Mouse (Mus musculus): ENCODE results near the gene Slc39a11. TPM values are rescaled to one million over a fixed set of nuclear protein-coding genes. Genes with fewer than 3 reads are reported as not detected.

Gene Slc39a11
- polyA plus RNA-seq, 1 experiment = 10.4 TPM

DNA sequence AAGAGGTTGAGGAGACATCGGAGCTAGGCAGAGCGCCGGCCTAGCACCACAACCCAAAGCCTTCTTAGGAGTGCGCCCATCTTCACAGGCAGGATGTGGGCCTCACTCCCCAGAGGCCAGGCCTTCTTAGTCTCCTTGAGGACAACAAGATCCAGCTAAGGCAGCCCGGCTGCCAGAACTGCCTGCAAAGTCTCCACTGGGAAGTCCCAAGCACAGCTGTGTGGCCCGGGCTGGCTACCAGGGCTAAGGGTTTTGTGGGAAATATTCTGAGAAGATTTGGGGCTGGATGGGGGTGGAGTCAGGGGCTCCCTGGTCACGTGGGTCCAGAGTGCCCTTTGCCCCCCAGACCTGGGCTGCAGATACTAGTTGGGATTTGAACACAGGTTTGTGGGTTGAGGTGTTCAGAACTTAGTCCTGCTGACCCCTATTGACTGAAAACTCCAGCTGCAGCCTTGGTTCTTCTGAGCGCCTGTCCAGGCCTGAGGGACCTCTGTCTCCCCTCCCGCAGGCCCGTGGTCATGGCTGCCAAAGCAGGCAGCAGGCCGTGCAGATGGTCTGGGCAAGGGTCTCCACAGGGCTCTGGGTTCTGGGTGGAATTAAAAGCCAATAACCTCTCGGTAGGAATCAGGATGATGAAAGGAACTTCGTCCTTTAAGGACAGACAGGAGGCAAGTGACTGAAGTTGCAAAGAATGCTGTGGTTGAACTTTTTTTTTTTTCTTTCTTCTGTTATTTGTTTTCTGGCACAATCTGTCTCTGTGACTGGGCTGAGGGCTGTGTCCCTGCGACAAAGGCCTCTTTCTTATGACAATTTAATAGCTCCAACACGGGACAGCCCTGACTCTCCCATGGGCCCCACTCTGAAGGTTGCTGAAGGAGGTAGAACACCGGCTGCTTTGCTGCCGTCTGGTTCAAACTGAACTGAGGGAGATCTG, 357.8 kb downstream of the Slc39a11 start:
- no peak for TF ChIP-seq GATA1 (IDR thresholded peaks at IDR 0.05; ENCODE audit: low read length)

- TF ChIP-seq GATA1 (IDR thresholded peaks at IDR 0.05; ENCODE audit: low read length) = no peak
These were observed 359.0 kb downstream of the Slc39a11 start for GRCm38 (mm10) chr11:113290911-113291310.

- no peak for TF ChIP-seq GATA1 (IDR thresholded peaks at IDR 0.05; ENCODE audit: low read length)
These were observed 364.7 kb downstream of the Slc39a11 start for GRCm38 (mm10) chr11:113284951-113285741.

- no peak for TF ChIP-seq GATA1 (IDR thresholded peaks at IDR 0.05; ENCODE audit: low read length)
These were observed 366.5 kb downstream of the Slc39a11 start for GRCm38 (mm10) chr11:113283376-113283811.

- no peak for TF ChIP-seq GATA1 (IDR thresholded peaks at IDR 0.05; ENCODE audit: low read length)
These were observed 371.6 kb downstream of the Slc39a11 start for GRCm38 (mm10) chr11:113278238-113278637.

DNA sequence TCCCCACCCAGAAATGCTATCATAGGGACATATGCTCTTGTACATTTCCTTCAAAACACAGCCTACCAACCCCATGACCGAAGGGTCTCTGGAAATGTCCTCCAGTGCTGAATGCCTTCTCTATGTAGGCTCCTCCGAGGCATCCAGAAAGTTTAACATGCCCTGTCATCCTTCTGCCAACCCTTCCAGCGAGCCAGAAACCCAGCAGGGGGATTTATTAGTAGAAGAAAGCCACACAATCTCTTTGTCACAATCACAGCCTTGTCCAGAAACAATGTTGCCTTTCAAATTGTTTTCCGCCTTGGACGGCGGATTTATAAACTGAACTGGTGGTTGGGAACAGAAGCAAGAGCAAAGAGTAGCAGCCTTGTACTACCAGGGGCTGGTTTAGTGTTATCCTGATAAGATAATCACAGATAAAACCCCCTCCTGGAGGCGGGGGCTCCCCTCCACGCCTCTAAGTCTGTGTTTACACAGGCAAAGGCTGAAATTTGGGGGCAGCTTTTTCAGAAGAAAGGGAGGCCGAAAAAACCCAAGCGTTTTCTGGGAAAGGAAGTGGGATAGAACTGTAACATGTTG, 372.8 kb downstream of the Slc39a11 start:
- TF ChIP-seq GATA1 (IDR thresholded peaks at IDR 0.05; ENCODE audit: low read length) = no peak

GRCm38 (mm10) chr11:113276518-113276917, 373.4 kb downstream of the Slc39a11 start:
- no peak for TF ChIP-seq GATA1 (IDR thresholded peaks at IDR 0.05; ENCODE audit: low read length)

GRCm38 (mm10) chr11:113274037-113274436, 375.8 kb downstream of the Slc39a11 start:
- TF ChIP-seq GATA1 (IDR thresholded peaks at IDR 0.05; ENCODE audit: low read length) = no peak

GRCm38 (mm10) chr11:113271857-113272256, 378.0 kb downstream of the Slc39a11 start:
- no peak for TF ChIP-seq GATA1 (IDR thresholded peaks at IDR 0.05; ENCODE audit: low read length)

- no peak for TF ChIP-seq GATA1 (IDR thresholded peaks at IDR 0.05; ENCODE audit: low read length)
These were observed 381.0 kb downstream of the Slc39a11 start for GRCm38 (mm10) chr11:113268831-113269319.

- TF ChIP-seq GATA1 (IDR thresholded peaks at IDR 0.05; ENCODE audit: low read length) = no peak
These were observed 382.2 kb downstream of the Slc39a11 start for GRCm38 (mm10) chr11:113267516-113268230.

DNA sequence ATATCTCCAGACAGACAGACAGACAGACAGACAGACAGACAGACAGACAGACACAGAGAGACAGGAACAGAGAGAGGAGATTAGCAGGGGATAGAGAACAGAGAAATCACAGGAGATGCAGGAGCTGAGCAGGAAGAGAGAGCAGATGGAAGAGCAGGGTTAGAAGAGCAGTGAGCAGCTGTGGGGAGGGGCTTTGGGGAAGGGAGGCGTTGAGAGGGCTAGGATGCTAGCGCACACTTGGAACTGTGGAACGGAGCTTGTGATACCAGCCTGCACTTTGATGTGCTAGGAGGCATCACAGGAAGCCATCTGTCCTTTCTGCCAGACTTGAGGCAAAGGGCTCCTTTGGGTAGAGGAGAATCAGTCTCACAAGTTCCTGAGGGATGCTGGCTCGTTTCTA, 383.2 kb downstream of the Slc39a11 start:
- TF ChIP-seq GATA1 (IDR thresholded peaks at IDR 0.05; ENCODE audit: low read length) = no peak

DNA sequence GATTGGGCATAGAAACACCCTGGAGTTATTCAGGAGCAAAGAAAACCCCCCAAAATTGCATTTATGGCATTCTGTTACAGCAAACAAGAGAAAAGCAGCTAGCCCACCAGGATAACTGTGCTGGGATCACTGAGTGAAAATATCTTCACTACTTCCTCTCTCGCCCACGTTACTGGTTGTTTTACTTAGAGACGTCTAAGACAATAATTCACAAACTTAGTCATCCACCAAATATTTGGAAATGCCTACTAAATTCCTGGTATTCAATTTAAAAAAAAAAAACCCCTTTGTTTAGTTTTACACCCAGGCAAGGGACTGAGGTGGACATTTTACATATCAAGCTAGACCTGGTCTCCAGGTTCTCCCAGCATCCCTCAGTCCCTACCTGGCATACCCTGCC, 384.3 kb downstream of the Slc39a11 start:
- TF ChIP-seq GATA1 (IDR thresholded peaks at IDR 0.05; ENCODE audit: low read length) = no peak

DNA sequence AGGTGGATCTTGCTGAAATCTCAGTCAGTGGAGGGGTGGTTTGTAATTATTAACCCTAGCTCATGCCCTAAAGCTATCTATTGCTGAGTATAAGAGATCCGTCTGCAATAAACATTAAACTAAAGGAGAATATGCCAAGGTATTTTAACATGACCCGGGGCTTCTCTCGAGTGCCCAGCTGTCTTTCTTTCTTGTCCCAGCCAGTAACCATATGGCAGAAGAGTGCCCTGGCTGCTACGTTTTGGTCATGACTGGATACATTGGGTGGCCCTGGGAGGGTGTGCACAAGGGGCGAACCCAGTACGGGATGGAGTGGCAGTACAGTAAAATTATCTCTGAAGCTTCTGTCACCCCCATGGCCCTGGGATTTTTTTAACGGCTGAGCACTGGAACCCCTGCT, 385.9 kb downstream of the Slc39a11 start:
- TF ChIP-seq GATA1 (IDR thresholded peaks at IDR 0.05; ENCODE audit: low read length) = no peak

- TF ChIP-seq GATA1 (IDR thresholded peaks at IDR 0.05; ENCODE audit: low read length) = no peak
These were observed 387.8 kb downstream of the Slc39a11 start for GRCm38 (mm10) chr11:113262062-113262461.
